Mouse (Mus musculus) erythroid progenitor cell, adult 5-6 weeks (primary cell): ENCODE results near the gene Vti1a. TPM values are rescaled to one million over a fixed set of nuclear protein-coding genes. Genes with fewer than 3 reads are reported as not detected.

Source experiments
- ATAC-seq: replicated peaks from 2 replicates; pipeline ENCODE4 v1.8.0; 2016; ENCODE audit warnings: moderate number of reproducible peaks, mild to moderate bottlenecking, moderate TSS enrichment, inconsistent platforms; ENCODE audit not compliant: poor library complexity, low FRiP score, severe bottlenecking
- total RNA-seq, 2 experiments: library from RNA; stranded (forward) in 1 of 2; stranded (reverse) in 1 of 2; fragments of 150-400 nt in 1 of 2; fragments of 186-747, 209-891 nt in 1 of 2; gene quantifications; 2 replicates each; pipeline versions ENCODE4 v1.2.3 to v1.2.4; 2015 to 2017; ENCODE audit warnings: low replicate concordance in 2 of 2

Gene Vti1a
- total RNA-seq, 2 experiments from 2014 or later, result 40.7 to 80.7 TPM

DNA sequence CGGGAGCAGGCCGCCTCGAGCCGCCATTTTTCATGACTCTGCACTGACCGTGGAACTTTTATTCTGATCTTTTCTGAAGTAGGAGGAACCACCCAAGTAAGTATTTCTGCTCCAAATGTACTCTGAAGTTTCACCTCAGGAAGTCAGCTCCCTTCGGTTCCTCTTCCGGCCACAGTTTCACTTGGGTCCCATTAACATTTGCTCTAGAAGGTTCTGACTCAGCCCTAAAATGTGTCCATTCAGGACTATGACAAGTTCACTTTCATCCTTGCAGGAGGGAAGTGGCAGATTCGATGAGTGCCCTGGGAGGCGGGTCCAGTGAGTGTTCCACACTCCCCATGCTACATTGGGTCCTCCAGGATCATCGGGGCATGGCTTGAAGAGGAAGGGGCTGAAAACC lies 333.3 kb downstream of the Vti1a start:
- ATAC-seq, result no peak

DNA sequence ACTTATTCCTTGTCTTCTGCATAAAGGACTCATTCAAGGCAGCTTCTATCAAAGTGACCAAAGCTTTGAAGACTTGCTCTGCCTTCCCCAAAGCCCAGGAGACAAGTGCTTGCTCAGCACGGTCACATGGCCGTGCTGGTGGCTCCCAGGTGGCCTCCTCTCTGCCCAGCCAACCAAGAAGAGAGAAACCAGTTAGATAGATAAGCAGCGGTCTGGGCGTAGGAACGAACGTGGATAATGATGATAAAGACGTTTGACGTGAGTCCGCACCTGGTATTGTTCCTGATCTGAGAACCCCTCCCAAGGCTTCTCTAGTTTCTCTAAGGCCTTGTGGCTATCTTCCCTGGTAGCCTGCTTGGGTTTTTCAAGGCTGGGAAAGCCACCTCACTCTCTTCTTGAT lies 334.9 kb downstream of the Vti1a start:
- no peak for ATAC-seq

DNA sequence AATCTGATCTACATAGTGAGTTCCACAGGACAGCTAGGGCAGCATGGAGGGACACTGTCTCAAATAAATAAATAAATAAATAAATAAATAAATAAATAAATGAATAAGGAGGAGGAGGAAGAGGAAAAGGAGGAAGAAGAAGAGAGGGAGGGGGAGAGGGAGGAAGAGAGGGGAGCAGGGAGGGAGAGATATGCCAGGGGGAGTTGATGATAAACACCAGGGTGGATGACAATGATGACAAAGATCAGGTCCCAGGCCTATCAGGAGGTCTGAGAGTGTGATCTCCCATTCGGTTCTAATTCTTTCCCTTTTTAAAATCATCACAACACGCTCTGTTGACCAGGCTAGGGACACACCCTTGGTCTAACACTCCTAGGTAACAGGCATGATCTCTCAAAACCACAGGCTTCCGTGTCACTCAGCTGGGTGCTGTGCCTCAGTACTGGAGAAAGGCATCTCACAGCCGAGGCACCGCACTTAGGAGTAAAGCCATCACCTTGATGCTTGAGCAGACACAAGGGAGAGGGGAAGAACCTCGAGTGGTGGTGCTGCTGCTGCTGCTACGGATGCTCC lies 336.7 kb downstream of the Vti1a start:
- ATAC-seq, result no peak

DNA sequence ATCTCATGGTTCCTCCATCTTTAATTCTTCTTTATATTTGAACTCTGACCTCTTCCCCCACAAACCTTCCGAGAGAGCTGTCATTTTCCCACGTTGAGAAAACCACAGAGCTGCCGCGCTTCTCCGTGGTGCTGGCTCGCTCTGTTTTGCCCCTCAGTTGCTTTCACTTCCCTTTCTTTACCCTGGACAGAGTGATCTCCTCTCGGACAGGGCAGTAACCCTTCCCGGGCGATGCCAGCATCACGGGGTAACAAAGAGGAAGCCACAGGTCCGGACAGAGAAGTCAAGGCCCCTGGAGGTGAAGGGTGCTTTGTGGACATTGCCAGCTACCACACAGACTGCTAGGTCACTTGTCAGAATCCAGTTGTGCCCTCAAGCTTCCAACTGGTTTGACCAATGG lies 344.1 kb downstream of the Vti1a start:
- no peak for ATAC-seq

DNA sequence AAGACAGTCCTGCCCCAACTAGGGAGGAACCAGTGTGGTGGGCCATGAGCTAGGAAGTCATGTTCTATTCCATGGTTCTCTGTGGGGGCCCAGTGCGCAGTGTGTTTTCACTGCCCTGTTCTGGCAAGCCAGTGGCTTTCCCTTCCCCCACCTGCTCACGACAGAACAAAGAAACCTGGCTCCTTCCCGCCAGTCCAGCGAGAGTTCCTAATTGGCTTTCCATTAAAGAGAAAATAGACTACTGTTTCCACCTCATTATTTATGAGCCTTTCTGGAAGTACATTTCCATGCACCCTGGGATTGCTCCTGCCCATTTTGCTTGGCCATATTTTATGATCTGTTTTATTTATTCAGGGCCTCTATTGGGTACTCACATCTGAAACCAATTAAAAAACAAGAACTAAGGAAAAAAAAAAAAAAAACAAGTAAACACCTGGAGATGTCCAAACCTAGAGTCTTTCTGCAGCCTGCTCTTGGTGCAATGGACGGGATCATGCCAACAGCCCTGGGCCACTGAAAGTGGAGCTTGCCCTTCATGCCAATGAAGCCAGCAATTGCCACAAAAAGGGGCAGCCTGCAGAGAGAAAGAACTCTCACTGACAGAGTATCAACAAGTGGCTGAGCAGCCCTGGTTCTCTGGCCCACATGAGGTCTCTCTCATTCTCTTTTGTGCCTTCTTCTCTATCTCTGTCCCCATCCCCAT lies 346.6 kb downstream of the Vti1a start:
- no peak for ATAC-seq

DNA sequence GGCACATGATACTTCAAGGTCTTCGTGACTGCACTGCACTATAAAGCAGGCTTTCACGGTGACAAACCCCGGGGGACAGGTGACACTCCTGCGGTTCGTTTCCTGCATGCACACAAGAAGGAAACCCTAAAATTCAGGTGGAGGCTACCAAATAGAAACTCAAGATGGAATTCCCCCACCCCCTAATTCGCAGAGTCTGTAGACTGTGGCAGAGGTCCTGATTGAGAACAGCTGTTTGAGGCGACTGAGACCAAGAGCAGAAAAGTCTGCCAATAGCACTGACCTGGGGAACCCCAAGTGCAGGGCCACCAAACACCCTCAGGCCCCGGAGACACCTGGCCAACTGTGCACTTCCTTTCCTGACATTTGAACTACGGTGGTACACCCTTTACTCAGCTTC lies 351.7 kb downstream of the Vti1a start:
- no peak for ATAC-seq

DNA sequence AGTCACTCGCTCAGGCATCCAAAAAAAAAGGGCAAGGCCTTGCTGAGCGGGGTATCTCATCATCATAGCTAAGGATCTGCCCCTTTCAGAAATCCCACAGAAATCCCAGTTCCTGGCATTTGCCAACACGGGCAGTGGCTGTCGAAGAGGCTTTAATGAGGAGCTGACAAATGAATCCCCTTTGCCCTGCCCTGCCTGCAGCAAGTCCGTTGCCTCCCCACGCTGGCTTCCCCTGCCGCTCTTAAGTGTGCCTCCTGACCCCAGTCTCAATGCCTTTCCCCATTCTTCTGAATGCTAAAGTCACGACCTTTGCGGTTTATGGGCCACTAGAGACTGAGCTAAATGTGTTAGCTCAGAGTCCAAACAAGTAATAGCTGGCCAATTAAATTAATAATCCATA lies 352.8 kb downstream of the Vti1a start:
- ATAC-seq, result no peak

Other genes with a start within 250 kb of the Vti1a start
- 2.1 and 4.0 TPM in 2 replicates for gene Gpam, start 189.1 kb upstream of the Vti1a start, total RNA-seq (2015; ENCODE audit: low replicate concordance)
- gene Gpam, start 189.1 kb upstream of the Vti1a start, total RNA-seq (2017; ENCODE audit: low replicate concordance), result 3.9 and 4.2 TPM in 2 replicates
- gene Tectb, start 135.6 kb upstream of the Vti1a start, total RNA-seq (2015; ENCODE audit: low replicate concordance), result not detected in 2 replicates
- gene Tectb, start 135.6 kb upstream of the Vti1a start, total RNA-seq (2017; ENCODE audit: low replicate concordance), result not detected in 2 replicates
- not detected in 2 replicates for gene Gucy2g, start 75.1 kb upstream of the Vti1a start, total RNA-seq (2015; ENCODE audit: low replicate concordance)
- gene Gucy2g, start 75.1 kb upstream of the Vti1a start, total RNA-seq (2017; ENCODE audit: low replicate concordance), result not detected in 2 replicates
- gene Acsl5, start 64.4 kb upstream of the Vti1a start, total RNA-seq (2015; ENCODE audit: low replicate concordance), result 47.4 and 62.0 TPM in 2 replicates
- gene Acsl5, start 64.4 kb upstream of the Vti1a start, total RNA-seq (2017; ENCODE audit: low replicate concordance), result 29.8 and 68.9 TPM in 2 replicates
- gene Zdhhc6, start 263 bp upstream of the Vti1a start, total RNA-seq (2015; ENCODE audit: low replicate concordance), result 13.8 and 39.6 TPM in 2 replicates
- gene Zdhhc6, start 263 bp upstream of the Vti1a start, total RNA-seq (2017; ENCODE audit: low replicate concordance), result 38.4 and 41.1 TPM in 2 replicates